Mouse (Mus musculus) heart, adult 11 months (tissue): ENCODE results near the gene Abhd16b.
"Not testable (repeated sequence)": the region's sequence is repeated elsewhere in the genome, so short reads cannot be mapped to it uniquely, and the experiment has no call there.

Source experiments
- DNase-seq: peaks from one replicate; pipeline ENCODE4 v3.0.0; 2022

Abhd16b gene

DNA sequence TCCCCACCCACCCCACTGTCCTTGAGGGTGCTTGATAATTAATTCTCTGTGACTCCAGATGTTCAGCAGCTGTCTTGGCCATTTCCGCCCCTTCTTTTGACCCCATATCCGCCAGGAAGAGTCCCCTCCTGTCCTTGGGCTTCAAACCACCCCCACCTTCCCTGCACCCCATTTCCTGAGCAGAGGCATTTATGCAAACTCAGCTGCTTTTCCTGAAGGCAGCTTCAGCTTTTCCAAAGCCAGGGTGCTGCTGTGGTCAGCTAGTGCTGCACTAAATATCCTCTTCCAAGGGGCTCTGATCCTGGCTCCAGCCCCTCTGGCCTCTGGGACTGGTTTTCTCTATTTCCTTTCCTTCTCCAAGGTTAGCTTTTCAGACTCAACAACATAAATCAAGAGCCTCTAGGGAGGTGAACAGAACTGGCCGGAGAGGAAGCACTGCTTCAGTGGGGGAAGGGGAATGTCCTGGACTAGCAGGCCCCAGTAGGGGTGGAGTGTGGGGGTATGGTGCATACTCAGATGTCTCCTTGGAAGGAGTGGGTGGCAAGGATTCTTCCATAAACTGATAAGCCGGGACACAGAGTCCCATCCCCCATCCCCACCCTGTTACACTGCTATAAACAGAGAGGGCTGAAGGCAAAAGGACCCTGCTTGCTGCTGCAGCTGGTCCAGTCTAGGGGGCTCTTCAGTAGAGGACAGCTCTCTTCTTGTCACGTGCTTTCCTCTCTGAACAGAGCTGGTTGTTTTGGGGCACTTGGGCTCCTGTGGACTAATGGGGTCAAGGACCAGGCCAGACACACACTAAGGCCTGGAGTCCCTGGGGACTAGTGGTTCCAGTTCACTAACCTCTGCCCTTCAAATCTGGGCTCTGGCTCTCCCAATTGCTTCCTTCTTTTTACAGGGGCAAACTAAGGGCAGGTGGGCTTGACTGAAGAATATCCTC is 5.4 kb upstream of the Abhd16b start:
- DNase-seq, result peak; percentile 98

DNA sequence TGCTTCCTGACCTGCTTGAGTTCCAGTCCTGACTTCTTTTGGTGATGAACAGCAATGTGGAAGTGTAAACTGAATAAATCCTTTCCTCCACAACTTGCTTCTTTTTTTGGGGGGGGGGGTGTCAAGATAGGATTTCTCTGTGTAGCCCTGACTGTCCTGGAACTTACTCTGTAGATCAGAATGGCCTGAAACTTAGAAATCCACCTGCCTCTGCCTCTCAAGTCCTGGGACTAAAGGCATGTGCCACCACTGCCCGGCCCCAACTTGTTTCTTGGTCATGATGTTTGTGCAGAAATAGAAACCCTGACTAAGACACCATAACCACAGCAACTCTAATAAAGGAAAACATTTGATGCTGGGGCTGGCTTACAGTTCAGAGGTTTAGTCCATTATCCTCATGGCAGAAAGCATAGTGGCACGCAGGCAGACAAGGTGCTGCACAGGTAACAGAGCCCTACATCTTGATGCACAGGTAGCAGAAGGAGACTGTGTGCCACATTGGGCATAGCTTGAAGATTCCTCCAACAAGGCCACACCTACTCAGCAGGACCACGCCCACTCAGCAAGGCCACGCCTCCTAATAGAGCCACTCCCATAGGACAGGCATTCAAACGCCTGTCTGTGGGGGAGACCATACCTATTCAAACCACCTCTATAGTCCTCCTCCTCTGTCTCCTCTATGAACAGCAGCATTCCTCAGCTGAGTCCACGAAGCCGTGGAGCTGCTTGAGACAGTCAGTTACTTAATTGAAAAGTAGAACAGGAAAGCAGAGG is 1.4 kb upstream of the Abhd16b start:
- peak; percentile 80 for DNase-seq

DNA sequence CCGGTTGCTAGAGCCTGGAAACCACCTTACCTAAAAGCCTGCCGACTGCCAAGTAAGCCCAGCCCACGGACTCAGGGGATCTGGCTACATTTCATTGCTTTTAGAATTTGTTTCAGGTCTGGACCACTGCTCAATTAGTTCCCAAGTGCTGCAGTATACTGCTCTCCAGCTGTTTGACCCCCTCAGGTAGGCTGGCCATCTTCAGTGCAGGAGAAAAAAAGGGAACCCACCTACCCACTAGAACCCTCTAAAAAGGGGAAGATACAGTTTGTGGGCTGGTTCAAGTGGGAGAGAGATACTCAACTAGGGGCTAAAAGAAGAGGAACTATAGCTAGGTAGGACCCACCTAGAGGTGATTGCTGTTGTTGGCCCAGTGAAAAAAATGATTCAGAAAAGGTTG is 800 bp upstream of the Abhd16b start:
- DNase-seq, result peak; percentile 86

DNA sequence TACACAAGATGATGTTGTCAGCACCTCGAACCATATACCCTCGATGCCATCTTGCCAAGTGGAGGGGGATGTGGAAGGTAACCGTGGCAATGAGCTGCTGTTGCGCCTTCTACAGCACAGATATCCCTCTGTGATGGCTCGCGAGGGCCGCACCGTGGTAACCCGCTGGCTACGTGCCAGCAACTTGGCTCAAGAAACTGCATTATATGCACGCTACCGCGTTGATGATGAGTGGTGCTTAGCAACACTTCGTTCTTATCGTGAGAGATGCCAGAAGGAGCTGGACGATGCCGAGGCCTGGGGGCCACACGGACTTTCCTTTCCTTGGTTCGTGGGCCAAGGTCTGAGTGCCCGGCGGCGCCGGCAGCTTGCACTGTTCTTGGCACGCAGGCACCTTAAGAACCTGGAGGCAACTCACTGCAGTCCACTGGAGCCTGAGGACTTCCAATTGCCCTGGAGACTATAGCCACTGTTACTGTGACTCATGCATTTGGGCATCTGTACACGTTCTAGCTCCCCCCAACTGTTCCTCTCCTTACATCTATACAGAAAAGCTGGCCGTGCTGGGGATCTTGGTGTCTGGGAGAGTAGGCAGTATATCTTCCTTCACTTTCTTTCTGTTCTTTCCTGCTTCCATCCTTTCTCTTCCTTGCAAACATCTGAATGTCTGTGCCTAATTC is 1.4 kb downstream of the Abhd16b start:
- DNase-seq, result no peak

DNA sequence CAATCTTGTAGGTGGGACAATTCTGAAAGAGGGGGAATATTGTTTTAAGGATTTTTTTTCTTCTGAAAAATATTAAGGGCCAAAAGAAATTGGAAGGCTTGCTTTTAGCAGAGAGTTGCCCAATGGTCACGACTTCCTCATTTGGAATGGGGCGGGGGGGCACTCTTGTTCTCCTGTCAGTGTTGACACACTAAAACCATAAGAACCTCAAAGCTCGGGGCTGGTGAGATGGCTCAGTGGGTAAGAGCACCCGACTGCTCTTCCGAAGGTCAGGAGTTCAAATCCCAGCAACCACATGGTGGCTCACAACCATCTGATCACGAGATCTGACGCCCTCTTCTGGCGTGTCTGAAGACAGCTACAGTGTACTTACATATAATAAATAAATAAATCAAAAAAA is 2.8 kb downstream of the Abhd16b start:
- DNase-seq, result not testable (repeated sequence)

DNA sequence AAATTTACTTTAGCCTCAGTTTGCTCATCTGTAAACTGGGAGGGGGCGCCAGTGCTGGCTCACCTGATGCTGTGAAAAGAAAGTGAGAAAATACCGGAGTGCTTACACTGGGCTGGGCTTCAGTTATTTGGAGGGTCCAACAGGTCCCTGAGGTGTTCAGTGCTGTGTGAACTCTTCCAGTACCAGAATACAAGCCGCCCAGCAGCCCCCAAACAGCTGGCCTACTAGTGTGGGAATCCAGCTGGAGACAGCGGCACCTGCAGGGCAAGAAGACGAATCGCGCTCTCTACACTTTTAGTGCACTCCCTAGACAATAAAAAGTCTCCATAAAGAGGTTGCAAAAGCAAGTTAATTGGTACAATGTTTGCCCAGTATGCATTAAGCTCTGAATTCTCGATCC is 3.3 kb downstream of the Abhd16b start:
- DNase-seq, result peak; percentile 96

DNA sequence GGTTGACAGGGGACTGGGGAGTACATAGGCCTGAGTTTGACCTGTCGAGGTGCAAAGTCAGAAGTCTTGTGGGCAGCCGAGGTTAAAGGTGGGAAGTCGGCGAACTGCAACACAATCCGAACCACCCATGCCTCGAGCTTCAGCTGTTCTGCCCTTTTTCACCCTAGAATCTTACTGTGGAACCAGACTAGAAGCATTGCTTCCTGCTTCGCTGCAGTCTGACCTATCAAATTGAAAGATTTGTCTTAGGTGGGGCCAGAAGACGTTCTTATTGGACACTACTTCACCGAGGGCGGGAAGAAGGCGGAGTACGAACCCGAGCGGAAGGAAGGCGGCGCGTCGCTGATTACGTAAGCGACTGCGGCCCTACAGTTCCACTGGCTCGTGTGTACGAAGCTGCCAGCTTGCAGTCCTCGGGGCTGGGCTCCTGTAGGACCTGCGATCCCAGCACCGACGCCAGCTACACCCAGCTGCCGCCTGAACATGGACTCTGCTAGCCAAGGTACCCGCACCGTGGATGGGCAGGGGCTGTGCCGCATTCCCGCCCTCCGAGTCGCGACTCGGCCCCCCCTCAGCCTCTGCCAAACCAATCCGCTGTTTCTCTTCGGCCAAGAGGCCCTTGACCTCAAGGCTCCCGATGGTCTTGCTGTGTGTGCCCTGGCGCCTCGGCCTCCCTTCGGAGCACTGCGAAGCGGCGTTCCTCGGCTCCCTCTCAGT is 4.0 kb downstream of the Abhd16b start, which contains the start of gene Tpd52l2:
Gene Tpd52l2 (plus strand): TSS at position 312 of the 717 bp plus-strand sequence.
- DNase-seq, result peak; percentile 100

DNA sequence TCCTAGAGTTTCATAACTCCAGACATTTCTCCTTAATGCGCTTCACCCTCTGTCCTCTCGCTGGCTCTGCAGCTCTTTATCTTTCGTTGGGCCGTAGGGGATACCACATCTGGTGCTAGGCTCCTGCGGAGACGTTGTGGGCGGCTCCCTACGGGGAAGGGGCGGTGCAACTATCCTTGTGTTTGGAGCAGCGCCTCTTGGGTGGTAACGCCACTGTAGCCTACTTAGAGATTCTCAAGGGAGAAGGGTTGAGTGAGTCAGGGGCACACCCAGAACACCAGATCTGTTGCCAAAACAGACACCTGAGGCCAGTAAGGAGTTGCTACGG is 4.5 kb downstream of the Abhd16b start:
- peak; percentile 98 for DNase-seq

DNA sequence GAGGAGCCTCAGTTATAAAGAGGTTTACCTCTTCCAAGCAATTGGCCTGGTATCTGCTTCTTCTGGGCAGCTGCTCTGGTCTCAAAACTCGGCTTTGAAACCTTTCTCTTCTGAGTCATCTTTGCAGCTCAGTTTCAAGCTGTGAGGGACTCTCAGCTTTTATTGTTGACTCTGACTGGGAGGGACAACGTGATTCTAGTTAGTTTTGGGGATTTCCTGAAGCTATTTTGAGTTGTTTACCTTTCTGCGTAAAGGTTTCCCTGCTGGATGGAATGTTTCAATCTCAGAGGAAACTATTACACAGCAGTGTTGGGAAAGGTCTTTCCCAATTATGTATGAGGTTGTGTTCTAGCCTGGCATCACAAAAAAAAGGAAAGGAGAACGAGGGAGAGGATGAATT is 5.6 kb downstream of the Abhd16b start:
- DNase-seq, result no peak

DNA sequence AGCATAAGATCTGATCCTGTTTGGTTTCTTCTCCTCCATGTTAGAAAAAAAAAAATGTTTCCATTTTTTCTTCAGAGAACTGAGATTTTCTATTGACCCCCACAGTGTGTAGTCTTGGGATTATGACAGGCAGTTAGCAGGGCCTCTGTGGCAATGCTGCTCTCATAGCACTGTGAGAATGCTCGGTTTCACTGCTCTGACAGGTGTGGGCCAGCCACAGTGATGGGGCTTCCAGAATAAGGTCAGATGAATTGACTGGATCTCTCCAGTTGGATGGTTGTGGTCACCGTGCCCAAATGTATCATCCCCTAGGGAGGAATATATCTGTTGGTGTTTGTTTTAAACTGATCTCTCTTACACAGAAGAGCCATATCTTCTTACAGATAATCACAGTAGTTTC is 16.2 kb downstream of the Abhd16b start:
- DNase-seq, result peak; percentile 76

DNA sequence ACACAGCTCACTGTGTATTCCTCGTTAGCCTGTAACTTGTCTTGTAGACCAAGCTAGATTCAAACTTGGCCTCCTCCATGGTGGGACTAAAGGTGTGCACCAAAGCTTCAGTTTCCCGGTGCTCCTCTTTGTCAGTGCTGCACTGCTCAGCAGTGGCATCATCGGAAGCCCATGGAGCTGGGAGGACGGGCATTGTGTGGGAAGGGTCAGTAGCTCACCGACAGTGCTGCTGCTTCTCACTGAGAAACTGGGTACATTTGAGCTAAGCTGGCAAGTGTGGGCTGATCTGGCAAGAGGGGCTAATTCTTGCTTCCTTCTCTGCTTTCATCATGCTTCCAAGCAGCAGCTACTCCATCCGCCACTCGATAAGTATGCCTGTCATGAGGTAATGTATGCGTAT is 18.2 kb downstream of the Abhd16b start:
- peak; percentile 51 for DNase-seq

DNA sequence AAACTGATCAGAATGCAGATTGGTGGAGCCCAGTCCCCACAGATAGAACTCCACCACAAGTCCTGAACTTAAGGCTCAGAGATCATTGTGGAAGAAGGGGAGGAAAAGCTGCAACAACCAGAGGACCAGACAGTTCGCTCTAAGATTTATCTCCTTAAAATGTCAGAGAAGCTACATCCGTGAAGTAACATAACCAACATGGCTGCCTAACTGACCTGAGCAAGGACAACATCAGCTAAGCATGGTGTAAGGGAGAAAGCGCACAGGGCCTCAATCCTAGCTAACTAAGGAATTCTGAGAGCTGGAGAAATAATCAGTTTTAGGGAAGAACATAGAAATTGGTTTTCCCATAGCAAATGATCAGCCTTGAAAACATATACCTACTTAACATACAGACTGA is 26.2 kb downstream of the Abhd16b start:
- DNase-seq, result peak; percentile 74

DNA sequence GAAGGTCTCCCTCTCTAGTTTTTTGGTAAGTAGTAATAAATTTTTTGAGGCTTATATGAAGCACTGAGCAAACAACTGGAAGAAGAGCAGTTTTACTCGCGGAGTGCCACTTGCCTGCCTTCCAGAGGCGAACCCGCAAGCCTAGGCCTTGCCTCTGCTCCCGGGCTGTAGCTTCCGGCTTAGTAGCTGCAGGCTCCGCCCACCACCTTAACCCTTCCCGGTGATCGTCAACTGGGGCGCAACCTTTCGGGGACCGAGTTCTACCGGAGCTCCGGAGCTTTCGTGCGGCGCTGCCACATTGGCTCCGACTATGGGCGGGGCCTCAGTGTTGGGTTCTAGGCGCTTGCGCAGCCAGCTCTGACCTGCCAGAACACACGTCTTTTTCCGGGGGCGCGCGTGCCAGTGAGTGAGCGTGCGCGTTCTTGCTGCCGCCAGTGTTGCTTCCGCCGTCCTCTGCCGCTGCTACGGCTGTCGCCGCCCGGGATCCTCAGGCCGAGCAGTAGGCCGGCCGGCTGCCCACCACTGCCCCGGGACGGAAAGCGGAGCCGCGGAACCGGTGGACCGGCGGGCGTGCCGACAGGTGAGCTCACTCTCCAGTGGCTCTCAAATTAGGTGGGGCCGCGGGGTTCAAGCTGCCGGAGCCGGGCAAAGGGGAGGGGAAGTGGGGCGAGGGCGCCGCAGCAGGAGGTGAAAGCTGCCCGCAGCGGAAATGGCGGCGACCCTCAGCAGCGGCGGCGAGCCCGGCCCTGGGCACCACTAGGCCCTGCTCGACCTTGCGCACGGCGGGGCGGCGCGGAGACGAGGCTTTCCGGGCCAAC is 27.3 kb downstream of the Abhd16b start, which contains the start of gene Dnajc5:
Gene Dnajc5 (plus strand): TSS at position 368 of the 818 bp plus-strand sequence.
- peak; percentile 100 for DNase-seq

DNA sequence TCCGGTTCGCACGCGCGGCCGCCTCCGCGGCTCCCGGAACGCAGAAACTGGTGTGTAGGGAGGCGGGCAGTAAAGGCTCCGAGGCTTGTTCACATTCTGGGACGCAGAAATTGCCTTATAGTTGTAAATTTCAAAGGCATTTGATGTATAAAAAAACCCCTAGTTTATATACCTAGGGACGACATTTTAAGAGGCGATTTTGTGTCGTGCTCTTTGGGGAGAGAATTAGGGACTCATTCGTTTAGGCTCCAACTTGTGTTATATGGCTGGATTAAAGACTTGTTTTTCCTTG is 27.9 kb downstream of the Abhd16b start:
- DNase-seq, result no peak

DNA sequence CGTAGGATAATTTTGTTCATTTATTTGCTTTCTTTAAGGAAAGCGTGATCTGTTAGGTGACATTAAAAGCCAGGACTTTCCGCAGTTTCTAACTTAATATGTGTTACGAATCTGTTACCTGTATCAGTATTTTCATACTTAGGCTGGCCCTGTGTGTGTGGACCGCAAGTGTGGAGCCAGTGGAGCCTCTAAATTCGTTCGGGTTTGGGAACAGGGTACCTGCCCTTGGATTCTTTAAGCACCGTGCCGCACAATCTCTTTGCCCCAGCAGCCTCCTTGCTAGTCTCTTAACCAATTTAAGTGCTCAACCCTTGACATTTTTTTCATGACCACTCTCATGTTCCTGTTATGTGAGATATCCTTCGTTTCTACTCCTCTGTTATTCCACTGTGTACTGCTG is 28.5 kb downstream of the Abhd16b start:
- DNase-seq, result peak; percentile 81

DNA sequence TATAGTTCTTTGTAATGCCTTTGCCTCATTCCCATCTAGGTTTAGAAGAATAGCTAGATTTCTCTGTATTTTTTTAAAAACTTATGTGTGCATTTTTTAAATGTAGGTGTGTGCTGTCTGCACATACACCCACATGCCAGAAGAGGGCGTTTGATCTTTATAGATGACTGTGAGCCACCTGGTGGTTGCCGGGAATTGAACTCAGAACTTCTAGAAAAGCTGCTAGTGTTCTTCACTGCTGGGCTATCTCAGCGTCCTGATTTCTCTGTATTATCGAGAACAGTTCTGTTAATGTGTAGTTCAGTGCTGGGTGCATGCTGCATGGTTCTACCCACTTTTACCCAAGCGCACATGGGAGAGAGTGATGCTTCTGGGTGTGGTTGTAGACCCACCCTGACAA is 29.8 kb downstream of the Abhd16b start:
- peak; percentile 72 for DNase-seq

DNA sequence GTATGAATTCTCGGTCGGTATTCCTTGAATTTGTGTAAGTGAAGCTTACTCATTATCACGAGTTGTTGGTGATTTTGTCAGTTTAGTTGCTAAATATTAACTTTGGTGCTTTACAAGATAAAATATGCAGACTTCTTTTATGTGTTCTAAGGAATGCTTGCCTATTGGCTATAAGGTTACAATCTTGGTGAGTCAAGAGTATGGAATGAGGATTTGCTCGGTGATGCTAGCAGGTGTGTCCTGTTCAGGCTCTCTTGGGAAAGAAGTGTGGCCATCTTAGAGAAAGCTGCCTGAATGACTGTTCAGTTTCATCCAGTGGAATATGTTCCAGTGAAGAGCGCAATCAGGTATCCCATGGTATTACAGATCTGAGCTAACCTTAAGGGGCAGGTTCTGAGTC is 32.5 kb downstream of the Abhd16b start:
- DNase-seq, result no peak

DNA sequence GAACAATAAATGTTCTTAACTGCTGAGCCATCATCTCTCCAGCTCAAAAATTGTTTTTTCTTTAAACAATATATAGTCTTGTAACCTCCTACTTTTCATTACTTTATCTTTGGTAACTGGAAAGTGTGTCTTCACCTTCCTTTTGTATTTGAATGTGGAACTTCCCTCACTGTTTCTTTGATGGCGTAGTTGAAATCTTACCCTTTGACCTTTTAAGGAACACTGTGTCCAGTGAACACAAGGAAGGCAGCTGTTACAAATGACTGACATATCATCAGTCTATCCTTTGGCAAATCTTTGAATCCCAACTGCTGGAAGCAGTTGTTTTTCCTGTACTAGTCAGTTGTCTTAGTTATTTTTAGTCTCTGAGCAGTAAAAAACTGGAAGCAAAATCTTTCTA is 36.1 kb downstream of the Abhd16b start:
- no peak for DNase-seq

DNA sequence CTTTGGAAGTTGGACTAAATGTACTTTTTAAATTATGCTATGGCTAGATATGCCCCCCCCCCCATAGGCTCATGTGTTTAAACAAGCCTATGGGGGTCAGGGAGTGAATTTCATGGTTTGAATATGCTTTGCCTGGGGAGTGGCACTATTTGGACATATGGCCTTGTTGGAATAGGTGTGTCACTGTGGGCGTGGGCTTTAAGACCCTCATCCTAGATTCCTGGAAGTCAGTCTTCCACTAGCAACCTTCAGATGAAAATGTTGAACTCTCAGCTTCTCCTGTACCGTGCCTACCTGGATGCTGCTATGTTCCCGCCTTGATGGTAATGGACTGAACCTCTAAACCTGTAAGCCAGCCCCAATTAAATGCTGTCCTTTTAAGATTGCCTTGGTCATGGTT is 39.6 kb downstream of the Abhd16b start:
- DNase-seq, result peak; percentile 53

DNA sequence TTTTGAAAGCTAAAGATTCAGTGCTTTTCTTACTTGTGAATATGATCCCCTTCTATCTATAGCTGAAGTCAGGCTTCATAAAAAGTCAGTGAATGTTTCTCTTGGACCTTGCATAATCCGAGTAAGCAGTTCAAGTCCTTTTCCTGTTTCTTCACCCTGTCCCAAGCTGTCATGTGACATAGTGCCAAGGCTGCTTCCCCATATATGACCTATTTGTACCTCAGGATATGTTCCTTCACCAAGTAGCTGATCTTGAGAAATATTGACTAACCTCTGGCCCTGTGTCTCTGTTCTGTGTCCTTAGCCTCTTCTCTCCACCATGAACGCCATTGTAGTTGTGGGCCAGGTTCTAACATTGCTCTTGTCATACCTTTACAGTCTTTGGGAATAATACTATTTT is 43.4 kb downstream of the Abhd16b start:
- DNase-seq, result peak; percentile 94

DNA sequence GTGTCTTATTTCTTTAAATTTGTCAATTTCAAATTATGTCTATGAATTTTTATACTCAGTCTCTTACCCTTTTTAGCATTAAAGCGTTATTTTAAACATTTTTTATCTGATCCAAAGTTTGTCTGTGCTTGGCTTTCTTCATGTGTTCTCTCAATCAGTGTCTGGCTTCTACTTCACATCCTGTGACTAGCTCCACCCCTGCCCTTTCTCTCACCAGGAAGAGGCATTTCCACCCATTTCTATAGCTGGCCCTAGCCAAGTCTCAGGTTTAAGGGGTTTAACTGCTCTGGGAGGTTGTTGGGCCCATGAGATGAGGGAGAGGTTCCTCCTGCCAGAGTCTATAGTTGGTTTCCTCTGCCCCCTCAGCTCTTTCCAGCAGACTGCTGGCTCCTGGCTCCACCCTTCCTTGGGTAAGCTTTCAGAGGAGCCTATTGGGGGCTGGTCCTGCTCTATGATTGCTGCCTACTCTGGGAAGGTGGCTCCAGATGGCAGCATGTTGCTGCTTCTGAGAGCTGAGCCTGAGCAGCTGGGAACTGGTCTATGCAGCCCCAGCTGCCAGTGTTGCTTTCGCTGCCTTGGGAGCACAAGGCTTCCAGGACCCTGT is 44.5 kb downstream of the Abhd16b start:
- DNase-seq, result peak; percentile 96
